Mouse (Mus musculus): ENCODE data around the gene Appl1. TPM values are rescaled to one million over a fixed set of nuclear protein-coding genes. Genes with fewer than 3 reads are reported as not detected.

The Appl1 gene
- polyA plus RNA-seq, 1 experiment, result 5.8 TPM

Other genes with a start within 250 kb of the Appl1 start
- gene Asb14, start 76.7 kb downstream of the Appl1 start, polyA plus RNA-seq (2012; rRNA removed), result 0.39 and 0.53 TPM in 2 replicates
- gene Hesx1, start 23.2 kb upstream of the Appl1 start, polyA plus RNA-seq (2012; rRNA removed), result 0.22 TPM in 2 replicates
- 4.0 and 4.3 TPM in 2 replicates for gene Il17rd, start 67.7 kb upstream of the Appl1 start, polyA plus RNA-seq (2012; rRNA removed)
- 11.9 and 12.2 TPM in 2 replicates for gene Arhgef3, start 143.7 kb upstream of the Appl1 start, polyA plus RNA-seq (2012; rRNA removed)